Mouse (Mus musculus) ovary, postnatal 36 days (tissue): ENCODE measurements around the gene Gm6358.
"Not testable (repeated sequence)": the region's sequence is repeated elsewhere in the genome, so short reads cannot be mapped to it uniquely, and the experiment has no call there.

Experiments
- DNase-seq: peaks from one replicate; pipeline ENCODE4 v3.0.0; 2022; ENCODE audit warnings: low spot score, mixed read lengths

Gm6358 gene

GRCm38 (mm10) chr16:89140551-89140950, at the start of gene Gm6358:
Gm6358 (plus strand) TSS chr16:89140851.
- no peak for DNase-seq

GRCm38 (mm10) chr16:89150786-89151185, 10.1 kb downstream of the Gm6358 start, which contains the start of gene Gm10061:
Gm10061 (plus strand) TSS chr16:89151086.
- DNase-seq, result no peak

DNA sequence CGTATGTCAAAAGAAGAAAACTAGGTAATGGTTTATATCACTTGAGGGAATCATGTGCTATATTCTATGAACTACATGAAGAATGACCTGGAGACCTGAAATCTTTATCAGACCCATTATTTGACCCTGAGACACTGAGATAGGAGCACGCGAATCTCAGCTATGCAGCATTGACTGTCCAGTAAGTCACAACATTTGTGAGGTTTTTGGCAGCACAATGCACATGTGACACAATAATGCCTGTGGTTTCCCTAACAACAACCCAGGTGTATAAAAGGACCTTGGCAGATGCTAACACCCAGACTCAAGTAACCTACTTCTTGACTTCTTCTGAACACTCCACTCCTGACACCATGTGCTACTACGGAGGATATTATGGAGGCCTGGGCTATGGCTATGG, 17.0 kb downstream of the Gm6358 start, which contains the start of gene Gm9789:
Gene Gm9789, plus strand, starts transcription at position 301 of the 400 bp plus-strand sequence.
- no peak for DNase-seq

DNA sequence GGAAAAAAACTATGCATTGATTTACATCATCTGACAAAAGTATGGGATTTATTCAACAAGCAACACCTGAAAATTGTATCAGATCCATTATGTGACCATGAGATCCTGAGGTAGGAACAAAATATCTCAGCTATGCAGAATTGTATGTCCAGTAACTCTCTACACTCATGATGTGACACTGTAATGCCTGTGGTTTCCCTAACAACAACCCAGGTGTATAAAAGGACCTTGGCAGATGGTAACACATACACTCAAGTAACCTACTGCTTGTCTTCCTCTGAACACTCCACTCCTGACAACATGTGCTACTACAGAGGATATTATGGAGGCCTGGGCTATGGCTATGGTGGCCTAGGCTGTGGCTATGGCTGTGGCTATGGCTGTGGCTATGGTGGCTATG, 28.5 kb downstream of the Gm6358 start, which contains the start of gene Gm7735:
Gene Gm7735, plus strand, starts transcription at position 301 of the 400 bp plus-strand sequence.
- not testable (repeated sequence) for DNase-seq

DNA sequence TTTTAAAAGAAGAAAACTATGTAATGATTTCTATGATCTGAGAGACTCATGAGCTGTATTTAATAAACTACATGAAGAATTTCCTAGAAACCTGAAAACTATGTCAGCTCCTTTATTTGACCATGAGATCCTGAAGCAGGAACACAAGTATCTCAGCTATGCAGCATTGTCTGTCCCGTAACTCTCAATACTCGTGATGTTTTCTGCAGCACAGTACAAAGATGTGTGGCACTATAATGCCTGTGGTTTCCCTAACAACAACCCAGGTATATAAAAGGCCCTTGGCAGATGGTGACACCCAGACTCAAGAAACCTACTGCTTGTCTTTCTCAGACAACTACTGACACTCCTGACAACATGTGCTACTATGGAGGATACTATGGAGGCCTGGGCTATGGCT, 33.8 kb downstream of the Gm6358 start, which contains the start of gene 1110057P08Rik:
Gene 1110057P08Rik, plus strand, starts transcription at position 301 of the 400 bp plus-strand sequence.
- no peak for DNase-seq

- DNase-seq, result no peak
Observed at GRCm38 (mm10) chr16:89188621-89189020, 48.0 kb downstream of the Gm6358 start.
